Mouse (Mus musculus): Measurements from ENCODE around the gene Klk4.

Klk4 gene

DNA sequence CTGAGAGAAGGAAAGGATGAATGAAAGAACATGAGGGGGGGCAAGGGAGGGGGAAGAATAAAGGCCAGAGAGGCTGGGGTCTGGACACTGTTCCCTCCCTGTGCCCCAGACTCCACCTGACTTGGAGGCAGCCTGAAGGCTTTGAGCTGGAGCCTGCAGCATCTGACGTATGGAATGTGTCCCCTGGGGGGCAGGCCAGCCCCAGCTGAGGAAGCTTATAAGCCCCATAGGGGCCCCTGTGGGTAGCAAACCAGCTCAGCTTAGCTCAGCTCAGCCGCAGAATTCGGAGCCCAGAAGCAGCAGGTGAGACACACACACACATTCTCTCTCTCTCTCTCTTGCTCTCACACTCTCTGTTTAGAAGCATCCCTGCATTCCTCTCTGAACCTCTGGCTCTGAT lies at the start of gene Klk4:
TSS of gene Klk4 (plus strand) at position 249 of the 400 bp plus-strand sequence.
- no peak for ATAC-seq (ENCODE audit: low TSS enrichment)

DNA sequence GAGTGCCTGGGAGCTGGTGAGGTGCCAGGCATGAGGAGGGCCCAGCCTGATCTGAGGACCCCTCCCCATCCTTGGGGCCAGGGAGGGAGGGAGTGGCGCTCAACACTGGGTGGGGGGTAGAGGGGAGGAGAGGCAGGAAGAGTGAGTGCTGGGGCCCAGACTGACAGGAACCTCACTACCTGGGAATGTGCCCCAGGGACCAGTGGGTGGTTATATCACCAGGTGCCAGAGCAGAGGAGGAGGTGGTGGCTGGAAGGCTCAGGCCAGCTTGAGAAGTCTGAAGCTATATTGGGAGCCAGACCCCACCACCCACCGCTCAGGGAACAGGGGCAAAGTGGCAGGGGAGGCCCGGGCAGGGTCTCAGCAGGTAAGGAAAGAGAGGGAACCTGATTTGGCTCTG lies 39.3 kb upstream of the Klk4 start, which contains the start of gene Klk5:
TSS of gene Klk5 (plus strand) at position 271 of the 400 bp plus-strand sequence.
- ATAC-seq (ENCODE audit: low TSS enrichment), result no peak

- ATAC-seq (ENCODE audit: low TSS enrichment), result no peak
Measured at GRCm38 (mm10) chr7:43843801-43844200, 37.2 kb upstream of the Klk4 start.

- no peak for ATAC-seq (ENCODE audit: low TSS enrichment)
Measured at GRCm38 (mm10) chr7:43851616-43852015, 29.3 kb upstream of the Klk4 start.

GRCm38 (mm10) chr7:43854642-43855380 lies 26.1 kb upstream of the Klk4 start:
- ATAC-seq (ENCODE audit: low TSS enrichment), result no peak

DNA sequence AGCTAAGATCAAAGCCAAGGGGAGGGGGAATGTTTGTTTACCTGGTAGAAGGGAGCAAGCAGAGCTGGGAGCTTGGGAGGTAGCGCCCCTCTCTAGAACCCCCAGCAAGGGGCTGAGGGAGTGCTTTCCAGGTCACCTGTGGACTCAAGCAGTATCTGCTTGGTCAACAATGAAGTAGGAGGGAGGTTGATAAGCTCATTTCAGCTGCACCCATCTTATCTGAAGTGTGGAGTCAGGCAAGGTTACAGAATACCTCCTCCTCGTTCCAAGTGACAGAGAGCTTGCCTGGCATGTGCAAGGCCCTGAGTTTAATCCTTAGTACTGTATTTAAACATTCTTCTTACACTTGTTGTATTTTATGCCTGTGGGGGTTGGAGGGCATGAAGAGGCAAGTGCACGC lies 25.3 kb upstream of the Klk4 start:
- no peak for ATAC-seq (ENCODE audit: low TSS enrichment)

DNA sequence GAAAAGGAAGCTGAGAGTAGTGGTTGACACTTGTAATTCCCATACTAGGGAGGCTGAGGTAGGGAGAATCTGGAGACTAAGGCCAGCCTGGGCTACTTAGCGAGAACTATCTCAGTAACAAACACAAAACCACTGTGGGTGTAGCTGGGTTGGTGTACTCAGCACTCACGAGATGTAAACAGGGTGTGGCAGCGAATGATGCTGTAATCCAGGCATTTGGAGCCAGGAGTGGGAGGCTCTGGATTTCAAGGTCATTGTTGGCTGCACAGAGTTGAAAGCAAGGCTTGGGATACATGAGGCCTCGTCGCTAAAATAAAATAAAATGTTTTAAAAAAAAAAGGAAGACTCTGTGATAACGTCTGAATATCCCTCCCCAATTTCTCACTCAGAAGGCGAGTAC lies 24.7 kb upstream of the Klk4 start:
- no peak for ATAC-seq (ENCODE audit: low TSS enrichment)

DNA sequence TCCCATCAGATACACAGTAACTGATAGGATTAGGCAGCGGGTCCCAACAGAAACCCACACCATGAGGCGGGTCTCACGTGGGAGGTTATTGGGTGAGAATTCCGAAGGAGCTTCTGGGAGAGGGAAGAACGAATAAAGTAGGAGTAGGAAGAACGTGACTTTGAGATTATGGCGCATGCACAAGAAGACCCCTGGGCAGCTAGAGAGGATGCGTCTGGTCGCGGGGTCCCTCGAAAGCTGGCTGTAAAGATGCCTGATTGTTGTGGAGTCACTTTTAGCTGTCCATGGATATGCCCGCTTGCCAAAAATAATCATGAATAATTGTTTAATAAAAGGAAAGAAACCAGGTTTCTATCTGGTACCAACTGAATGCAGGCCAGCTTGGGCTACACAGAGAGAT lies 23.5 kb upstream of the Klk4 start:
- no peak for ATAC-seq (ENCODE audit: low TSS enrichment)

DNA sequence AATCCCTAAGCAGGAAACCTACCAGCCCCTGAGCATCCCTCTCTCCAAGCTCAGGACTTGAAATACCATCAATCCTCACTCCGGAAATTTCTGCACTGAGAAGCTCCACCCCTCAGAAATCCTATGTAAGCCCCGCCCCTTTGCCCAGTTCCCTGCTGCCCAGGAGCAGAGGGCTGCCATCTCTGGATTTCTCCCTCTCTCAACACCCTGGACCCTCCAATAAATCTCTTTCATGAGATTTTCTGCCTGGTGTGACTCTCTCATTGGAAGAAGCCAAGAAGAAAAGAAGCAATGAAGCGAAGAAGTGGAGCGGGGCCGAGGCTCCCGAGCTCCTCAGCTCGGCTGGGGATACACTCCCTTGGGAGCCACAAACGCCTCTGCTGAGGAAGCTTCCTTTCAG lies 20.5 kb upstream of the Klk4 start:
- ATAC-seq (ENCODE audit: low TSS enrichment), result no peak

- peak; percentile 85 for ATAC-seq (ENCODE audit: low TSS enrichment)
Measured at GRCm38 (mm10) chr7:43873237-43873636, 7.7 kb upstream of the Klk4 start.

DNA sequence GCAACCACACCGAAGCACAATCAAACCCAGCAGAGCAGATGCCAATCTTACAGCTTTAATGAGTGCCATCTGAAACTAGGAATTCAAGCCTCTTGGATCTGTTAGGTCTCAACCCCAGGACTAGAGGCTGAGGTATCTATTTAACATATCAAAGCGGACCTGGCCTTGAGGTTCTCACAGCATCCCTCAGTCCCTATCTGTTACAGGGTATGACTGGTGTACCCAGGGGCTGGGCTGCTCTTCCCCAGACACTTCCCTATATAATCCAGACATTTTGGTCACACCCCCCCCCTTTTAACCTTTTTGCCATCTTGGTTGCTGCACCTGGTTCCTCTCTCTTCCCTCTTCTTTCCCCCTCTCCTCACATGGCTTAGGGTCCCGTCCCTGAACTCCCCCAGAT lies 7.3 kb upstream of the Klk4 start:
- ATAC-seq (ENCODE audit: low TSS enrichment), result no peak

GRCm38 (mm10) chr7:43874868-43875375 lies 6.0 kb upstream of the Klk4 start:
- ATAC-seq (ENCODE audit: low TSS enrichment), result no peak

DNA sequence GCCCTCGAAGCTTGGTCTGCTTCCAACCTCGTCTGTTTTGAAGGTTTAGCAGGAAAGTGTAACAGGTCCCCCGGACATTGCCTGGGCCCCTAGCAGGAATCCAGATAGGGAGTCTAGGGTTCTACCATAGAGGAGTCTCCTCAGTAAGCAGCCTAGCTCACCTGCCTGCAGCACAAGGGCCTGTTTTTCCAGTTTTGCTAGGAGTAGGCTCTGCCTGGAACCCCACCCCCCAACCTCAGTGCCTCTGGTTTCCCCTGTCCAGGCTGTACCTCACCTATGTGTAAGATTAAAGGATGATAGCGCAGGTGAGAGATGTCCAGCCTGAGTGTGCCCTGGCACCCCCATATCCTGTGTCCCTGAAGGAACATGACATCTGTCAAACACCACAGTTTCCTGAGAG lies 4.5 kb upstream of the Klk4 start:
- no peak for ATAC-seq (ENCODE audit: low TSS enrichment)

DNA sequence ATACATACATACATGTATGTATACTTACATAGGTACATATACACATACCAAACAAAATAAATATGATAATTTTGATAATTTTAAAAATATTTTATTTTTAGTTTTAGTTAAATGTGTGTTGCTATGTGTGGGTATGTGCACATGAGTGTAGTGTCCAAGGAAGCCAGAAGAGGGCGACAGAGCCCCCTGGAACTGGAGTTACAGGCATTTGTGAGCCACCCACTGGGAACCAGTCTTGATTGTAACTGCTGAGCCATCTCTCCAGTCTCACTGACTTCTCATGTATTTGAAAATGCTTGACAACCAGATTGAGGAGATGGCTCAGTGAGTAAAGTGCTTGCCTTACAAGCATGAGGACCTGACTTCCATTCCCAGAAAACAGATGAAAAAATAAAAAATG lies 2.7 kb upstream of the Klk4 start:
- ATAC-seq (ENCODE audit: low TSS enrichment), result no peak

DNA sequence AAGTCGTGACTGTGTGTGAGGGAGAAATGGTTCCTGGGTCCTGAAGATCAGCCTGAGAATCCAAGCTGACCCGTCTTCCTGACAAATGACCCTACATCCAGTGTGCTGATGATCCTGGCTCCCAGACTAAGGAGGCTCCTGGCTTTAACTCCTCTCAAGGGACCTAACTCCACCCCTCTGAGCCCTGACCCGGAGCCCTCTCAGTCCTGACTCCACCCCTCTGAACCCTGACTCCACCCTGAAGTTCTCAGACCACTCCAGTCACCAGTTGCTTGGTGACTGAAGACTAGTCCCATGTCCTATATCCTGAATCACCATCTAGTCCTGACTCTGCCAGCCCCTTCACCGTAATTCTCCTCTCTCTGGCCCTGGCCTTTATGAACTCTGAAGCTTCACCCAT lies 1.4 kb downstream of the Klk4 start:
- ATAC-seq (ENCODE audit: low TSS enrichment), result no peak

DNA sequence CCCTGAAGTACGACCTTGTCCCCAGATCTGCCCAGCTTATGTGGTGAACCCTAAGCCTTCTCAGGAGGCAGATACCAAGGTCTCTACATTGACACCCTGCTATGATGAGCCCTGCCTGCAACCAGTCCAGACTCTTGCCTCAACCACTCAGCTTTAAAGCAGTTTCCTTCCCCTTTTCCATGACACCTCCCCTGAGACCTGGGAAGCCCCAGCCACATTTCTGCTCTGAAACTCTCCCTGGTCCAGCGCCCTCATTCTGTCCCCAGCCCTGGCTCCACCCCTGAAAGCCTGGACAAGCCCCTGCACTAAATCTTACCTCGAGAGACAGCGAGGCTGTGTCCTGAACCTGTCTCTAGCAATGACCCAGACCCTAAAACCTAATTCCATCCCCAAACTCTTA lies 1.9 kb downstream of the Klk4 start:
- no peak for ATAC-seq (ENCODE audit: low TSS enrichment)

DNA sequence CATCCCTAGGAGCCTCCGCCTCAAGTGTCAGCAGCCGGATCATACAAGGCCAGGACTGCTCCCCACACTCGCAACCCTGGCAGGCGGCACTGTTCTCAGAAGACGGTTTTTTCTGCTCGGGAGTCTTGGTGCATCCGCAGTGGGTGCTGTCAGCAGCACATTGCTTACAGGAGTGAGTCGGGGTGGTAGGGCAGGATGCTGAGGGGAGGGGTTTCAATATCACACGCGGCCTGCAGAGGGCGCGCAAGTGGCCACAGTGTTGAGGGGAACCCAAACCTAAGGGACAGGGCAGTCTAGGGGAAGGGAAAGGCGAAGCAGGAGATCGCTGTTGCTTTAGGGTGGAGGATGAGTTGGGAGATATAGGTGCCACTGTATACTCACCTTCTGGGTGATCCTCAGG lies 2.6 kb downstream of the Klk4 start:
- peak; percentile 73 for ATAC-seq (ENCODE audit: low TSS enrichment)

GRCm38 (mm10) chr7:43891365-43891764 lies 10.4 kb downstream of the Klk4 start:
- ATAC-seq (ENCODE audit: low TSS enrichment), result no peak

GRCm38 (mm10) chr7:43891788-43892187 lies 10.8 kb downstream of the Klk4 start:
- ATAC-seq (ENCODE audit: low TSS enrichment), result no peak

DNA sequence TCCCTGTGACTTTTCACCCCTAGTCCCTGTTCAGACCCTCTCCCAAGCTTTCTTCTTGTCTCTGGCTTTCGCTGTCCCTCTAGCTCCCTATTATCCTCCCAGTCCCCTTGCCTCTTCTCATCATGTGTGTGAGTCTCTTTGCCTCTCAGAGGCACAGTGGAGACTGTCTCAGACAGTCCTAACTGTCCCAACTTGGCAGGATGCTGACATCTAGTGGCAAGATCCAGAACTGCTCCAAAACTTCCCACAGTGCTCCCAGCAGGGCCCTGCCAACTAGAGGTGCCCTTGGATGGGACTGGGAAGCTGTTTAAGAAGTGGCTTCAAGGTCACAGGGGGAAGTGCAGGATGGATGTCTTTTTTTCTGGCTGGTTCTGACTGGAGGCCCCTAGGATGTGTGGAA lies 13.9 kb downstream of the Klk4 start:
- peak; percentile 98 for ATAC-seq (ENCODE audit: low TSS enrichment)

DNA sequence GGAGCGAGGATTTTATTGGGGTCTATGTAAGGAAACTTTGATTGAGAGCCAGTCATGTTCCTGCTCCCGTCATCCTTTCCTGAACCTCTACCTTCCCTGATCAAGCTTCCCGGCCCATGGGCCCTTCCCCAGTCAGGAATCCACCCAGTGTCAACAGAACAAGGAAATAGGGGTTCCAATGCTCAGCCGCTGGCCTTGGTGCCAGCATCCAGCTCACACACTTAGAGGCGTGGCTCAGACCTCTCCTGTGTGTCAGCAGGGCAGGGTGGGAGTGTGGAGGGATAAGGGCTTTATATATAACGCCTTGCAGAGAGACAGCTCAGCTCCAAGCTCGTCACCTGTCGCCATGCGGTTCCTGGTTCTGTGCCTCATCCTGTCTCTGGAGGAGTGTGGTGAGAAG lies 33.9 kb downstream of the Klk4 start:
- no peak for ATAC-seq (ENCODE audit: low TSS enrichment)

GRCm38 (mm10) chr7:43918426-43918825 lies 37.5 kb downstream of the Klk4 start:
- no peak for ATAC-seq (ENCODE audit: low TSS enrichment)

GRCm38 (mm10) chr7:43918871-43919270 lies 37.9 kb downstream of the Klk4 start:
- no peak; the same call in 1 of the 2 replicates for ATAC-seq (ENCODE audit: low TSS enrichment)

All from frontal cortex, adult (tissue).